Mouse (Mus musculus) E14TG2a.4 (cell line): ENCODE measurements around the gene Dzip1.

Source experiments
- CTCF ChIP-seq: conservative IDR thresholded peaks from 2 replicates; pipeline ENCODE4 v1.5.1; 2014; ENCODE audit warnings: low read length
- NANOG ChIP-seq: IDR thresholded peaks from 2 replicates; pipeline ENCODE4 v1.6.1; 2014; ENCODE audit warnings: borderline replicate concordance, low read length, mixed read lengths

GRCm38 (mm10) chr14:118922667-118923184, 2.5 kb downstream of the Dzip1 start:
- TF ChIP-seq CTCF (no peak), NANOG (no peak)
